8 mouse cellular contexts compared by ENCODE assay signal in the genomic region with DNA sequence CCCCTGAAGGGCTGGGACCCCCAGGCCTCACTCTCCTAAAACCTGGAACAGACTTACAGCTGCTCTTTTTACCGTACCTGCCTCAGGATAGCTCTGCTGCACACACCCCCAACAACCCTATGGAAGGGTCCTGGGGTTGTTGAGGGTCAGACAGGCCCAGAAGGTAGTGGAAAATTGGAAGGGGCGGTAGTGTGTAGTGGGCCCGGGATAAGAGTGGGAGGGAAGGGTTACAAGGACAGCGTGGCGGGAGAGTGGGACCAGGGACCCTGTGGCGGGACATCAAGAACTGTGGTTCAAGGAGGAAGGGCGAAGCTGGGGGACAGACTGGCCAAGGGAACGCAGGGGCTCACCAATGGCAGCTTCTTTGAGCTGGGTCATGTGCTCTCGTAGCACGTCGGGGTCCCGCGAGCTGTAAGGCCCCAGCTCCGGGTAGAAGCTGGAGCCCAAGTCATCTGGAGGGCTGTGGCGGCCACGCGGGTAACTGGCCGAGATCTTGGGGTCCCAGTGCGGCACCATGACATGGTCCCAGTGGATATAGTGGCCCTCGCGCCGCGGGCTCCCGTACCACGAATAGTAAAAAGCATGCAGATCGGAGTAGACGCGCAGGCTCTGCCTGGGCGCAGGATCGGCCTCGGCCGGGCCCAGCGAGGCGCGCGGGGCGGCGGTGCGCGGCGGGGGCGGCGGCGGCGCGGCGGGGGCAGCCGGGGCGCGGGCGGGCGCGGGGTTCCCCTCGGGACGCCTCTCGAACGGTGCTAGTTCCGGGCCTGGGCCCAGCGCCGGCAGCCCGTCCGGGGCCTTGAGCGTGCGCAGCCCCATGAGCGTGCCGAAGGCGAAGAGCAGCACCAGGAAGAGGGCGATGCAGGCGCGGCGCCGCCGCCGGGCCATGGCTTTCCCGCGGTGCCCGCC. TPM values are rescaled to one million over a fixed set of nuclear protein-coding genes. Genes with fewer than 3 reads are reported as not detected.
DNase-seq lines count a peak whose midpoint lies in the region; ATAC-seq lines count a peak whose summit lies in the region.

A gene (minus strand): TSS at position 889 of the 906 bp plus-strand sequence.

- H3K4me2 ChIP-seq in midbrain, embryonic 12.5 days (replicated peaks): peak within 1 kb of the TSS; percentile 75

- H3K9me3 ChIP-seq in midbrain, embryonic 12.5 days: no peaks in the 10 kb centered on the region

- H3K27me3 ChIP-seq in midbrain, embryonic 12.5 days: peaks cover 7% of the 10 kb centered on the region; the same call in 1 of the 2 replicates

- peak within 1 kb of the TSS; percentile 76 for H3K4me3 ChIP-seq in midbrain, embryonic 12.5 days

- peak; percentile 41 for ATAC-seq in frontal cortex, adult (ENCODE audit: low TSS enrichment)
- peak; percentile 41 for ATAC-seq in inflammation-experienced regulatory T-cells, adult 6 months
- ATAC-seq in midbrain, embryonic 12.5 days (ENCODE audit: low FRiP score, low read depth): peak; percentile 55

- no peak for DNase-seq in frontal cortex, postnatal 36 days (ENCODE audit: low spot score in 2 of 2)
- DNase-seq in right cerebral cortex, postnatal 10 days (ENCODE audit: low spot score in 2 of 2): peak; percentile 46 to 62
- no peak for DNase-seq in right cerebral cortex, postnatal 25 days
- no peak for DNase-seq in ovary, postnatal 36 days (ENCODE audit: low spot score)
- no peak for DNase-seq in lung, adult 18-20 months

- peak within 1 kb of the TSS; percentile 74 for H3K27ac ChIP-seq in midbrain, embryonic 12.5 days (replicated peaks)

- WGBS in midbrain, embryonic 12.5 days: 1% methylated on average over 60 of the region's 77 CpGs

- peaks cover 19% of the 10 kb centered on the region for H3K4me1 ChIP-seq in midbrain, embryonic 12.5 days

- peaks cover 27% of the 10 kb centered on the region for H3K36me3 ChIP-seq in midbrain, embryonic 12.5 days

- peak within 1 kb of the TSS; percentile 79 for H3K9ac ChIP-seq in midbrain, embryonic 12.5 days (replicated peaks)

RNA-seq across cellular contexts. Expression of the gene that starts here (rescaled TPM):
- under 1 TPM; 0.30 to 0.88 (median 0.60) TPM for polyA plus RNA-seq in inflammation-experienced regulatory T-cells, adult 6 months (2017; shearing (Covaris generic))
- 7.1 and 7.9 TPM in 2 replicates for polyA plus RNA-seq in midbrain, embryonic 12.5 days (2016; fragmentation: Nextera tagmentation; extraction: Ambion mirVana)

Comparison
In these comparisons a context has a peak if more than half of its experiments do, and no peak if none do; other contexts are left out.
1. DNase-seq: peak in right cerebral cortex, postnatal 10 days (2 of 2); none in frontal cortex, postnatal 36 days (0 of 2), right cerebral cortex, postnatal 25 days (single experiment), ovary, postnatal 36 days (single experiment) and lung, adult 18-20 months (0 of 2).
2. Peak in ATAC-seq in inflammation-experienced regulatory T-cells, adult 6 months; RNA of the gene not detected or under 1 TPM.
3. Peak in every context shown above with its lines, with median percentiles within 50 percentile points of each other: ATAC-seq.